Mouse (Mus musculus): ENCODE data around the gene Tspyl4.

- TF ChIP-seq CTCF (IDR thresholded peaks at IDR 0.05; ENCODE audit: low read depth) (no peak), EP300 (optimal IDR thresholded peaks at IDR 0.05) (no peak)
Measured at GRCm38 (mm10) chr10:34267312-34268070, 29.8 kb upstream of the Tspyl4 start.

All from stomach, postnatal 0 days (tissue).